Mouse (Mus musculus) ovary, adult 18-20 months (tissue): ENCODE results near the gene Cphx3.
"Not testable (repeated sequence)": the region's sequence is repeated elsewhere in the genome, so short reads cannot be mapped to it uniquely, and the experiment has no call there.

Experiments
- DNase-seq: peaks from one replicate; pipeline ENCODE4 v3.0.0; 2022; ENCODE audit warnings: low spot score, mixed read lengths

Cphx3 gene

GRCm38 (mm10) chr14:26175028-26175427 lies 92.9 kb downstream of the Cphx3 start:
- not testable (repeated sequence) for DNase-seq

- not testable (repeated sequence) for DNase-seq
Observed at GRCm38 (mm10) chr14:26181660-26182059, 99.6 kb downstream of the Cphx3 start.

- not testable (repeated sequence) for DNase-seq
Observed at GRCm38 (mm10) chr14:26182380-26182779, 100.3 kb downstream of the Cphx3 start, which contains the start of gene Plac9b. Plac9b (minus strand) TSS chr14:26182480.

- DNase-seq, result not testable (repeated sequence)
Observed at GRCm38 (mm10) chr14:26186638-26187037, 104.5 kb downstream of the Cphx3 start.

- DNase-seq, result not testable (repeated sequence)
Observed at GRCm38 (mm10) chr14:26188361-26188760, 106.3 kb downstream of the Cphx3 start.

- not testable (repeated sequence) for DNase-seq
Observed at GRCm38 (mm10) chr14:26197851-26198250, 115.8 kb downstream of the Cphx3 start.

- not testable (repeated sequence) for DNase-seq
Observed at GRCm38 (mm10) chr14:26206197-26206925, 124.3 kb downstream of the Cphx3 start.

- not testable (repeated sequence) for DNase-seq
Observed at GRCm38 (mm10) chr14:26206926-26207247, 124.8 kb downstream of the Cphx3 start, which contains the start of gene Tmem254b. Tmem254b (minus strand) TSS chr14:26207041.

GRCm38 (mm10) chr14:26216233-26217000 lies 134.3 kb downstream of the Cphx3 start:
- not testable (repeated sequence) for DNase-seq

GRCm38 (mm10) chr14:26237183-26237582 lies 155.1 kb downstream of the Cphx3 start:
- DNase-seq, result not testable (repeated sequence)

- not testable (repeated sequence) for DNase-seq
Observed at GRCm38 (mm10) chr14:26257756-26258617, 175.9 kb downstream of the Cphx3 start, which contains the start of gene Duxbl3. Duxbl3 (plus strand) TSS chr14:26257962.

- not testable (repeated sequence) for DNase-seq
Observed at GRCm38 (mm10) chr14:26258729-26259128, 176.6 kb downstream of the Cphx3 start.
